23 mouse cellular contexts compared by ENCODE assay signal in genomic region chr9:75789879-75790428, GRCm38 (mm10). TPM values are rescaled to one million over a fixed set of nuclear protein-coding genes. Genes with fewer than 3 reads are reported as not detected.
DNase-seq lines count a peak whose midpoint lies in the region; ATAC-seq and TF ChIP-seq lines count a peak whose summit lies in the region.
"Had no signal": no experiment of that assay in that cellular context is flagged by ENCODE, and none has a peak within 500 bp of the region (broad histone marks: within the 10 kb centered on the region; RNA-seq: fewer than 3 reads in every experiment).

No protein-coding gene starts in this region.

- H3K36me3 ChIP-seq in midbrain, embryonic 11.5 days (ENCODE audit: control insufficient read depth, insufficient read depth, low read length) = no peaks in the 10 kb centered on the region
- H3K36me3 ChIP-seq in midbrain, embryonic 16.5 days (ENCODE audit: control insufficient read depth, insufficient read depth, low read length) = no peaks in the 10 kb centered on the region
- no peaks in the 10 kb centered on the region for H3K36me3 ChIP-seq in neural tube, embryonic 15.5 days
- no peaks in the 10 kb centered on the region for H3K36me3 ChIP-seq in limb, embryonic 10.5 days
- H3K36me3 ChIP-seq in embryonic facial prominence, embryonic 10.5 days (replicated peaks) = no peaks in the 10 kb centered on the region
- H3K36me3 ChIP-seq: embryonic facial prominence, embryonic 15.5 days; hindbrain, embryonic 12.5 days; limb, embryonic 12.5 days had no signal

- TF ChIP-seq POLR2A in cerebellum, adult 2 months (IDR thresholded peaks at IDR 0.05; ENCODE audit: borderline replicate concordance, insufficient read depth, low read length) = no peak

- no peak overlapping the region for H3K9ac ChIP-seq in midbrain, embryonic 11.5 days (ENCODE audit: low read length)
- no peak overlapping the region for H3K9ac ChIP-seq in midbrain, embryonic 16.5 days (ENCODE audit: low read depth, low read length)
- H3K9ac ChIP-seq in neural tube, embryonic 15.5 days (replicated peaks) = no peak overlapping the region
- H3K9ac ChIP-seq: embryonic facial prominence, embryonic 15.5 days; hindbrain, embryonic 12.5 days; limb, embryonic 12.5 days; liver, postnatal 0 days had no signal

- no peaks in the 10 kb centered on the region for H3K27me3 ChIP-seq in cerebellum, adult 2 months (ENCODE audit: control insufficient read depth, insufficient read depth, low read length)
- H3K27me3 ChIP-seq in midbrain, embryonic 11.5 days (ENCODE audit: control insufficient read depth, insufficient read depth, low read length) = no peaks in the 10 kb centered on the region
- H3K27me3 ChIP-seq in midbrain, embryonic 16.5 days (ENCODE audit: control insufficient read depth, insufficient read depth, low read depth, low read length) = no peaks in the 10 kb centered on the region
- H3K27me3 ChIP-seq in neural tube, embryonic 15.5 days (replicated peaks) = no peaks in the 10 kb centered on the region
- no peaks in the 10 kb centered on the region for H3K27me3 ChIP-seq in limb, embryonic 10.5 days (ENCODE audit: low read depth, poor library complexity, severe bottlenecking)
- no peaks in the 10 kb centered on the region for H3K27me3 ChIP-seq in embryonic facial prominence, embryonic 10.5 days (replicated peaks; ENCODE audit: low read depth, poor library complexity, severe bottlenecking)
- H3K27me3 ChIP-seq: embryonic facial prominence, embryonic 15.5 days; hindbrain, embryonic 12.5 days; limb, embryonic 12.5 days had no signal

- 14% methylated on average over 7 of the region's 7 CpGs for WGBS in cerebellum, adult 2 months
- 60% methylated on average over 7 of the region's 7 CpGs for WGBS in midbrain, embryonic 11.5 days
- WGBS in midbrain, embryonic 16.5 days = 58% methylated on average over 7 of the region's 7 CpGs
- whole genome bisulfite sequencing in neural tube, embryonic 15.5 days = 30% methylated on average over 7 of the region's 7 CpGs
- WGBS in limb, embryonic 10.5 days = 66% methylated on average over 7 of the region's 7 CpGs
- 57% methylated on average over 7 of the region's 7 CpGs for WGBS in embryonic facial prominence, embryonic 10.5 days

- no peak overlapping the region for H3K4me3 ChIP-seq in cerebellum, adult 2 months (replicated peaks; ENCODE audit: insufficient read depth, low read depth, low read length)
- H3K4me3 ChIP-seq in midbrain, embryonic 11.5 days (ENCODE audit: low read depth, low read length) = no peak overlapping the region
- H3K4me3 ChIP-seq in midbrain, embryonic 16.5 days (ENCODE audit: low read depth, low read length) = no peak overlapping the region
- no peak overlapping the region for H3K4me3 ChIP-seq in neural tube, embryonic 15.5 days (replicated peaks)
- H3K4me3 ChIP-seq in limb, embryonic 10.5 days = no peak overlapping the region
- H3K4me3 ChIP-seq in embryonic facial prominence, embryonic 10.5 days = no peak overlapping the region
- H3K4me3 ChIP-seq: embryonic facial prominence, embryonic 15.5 days; gastrocnemius, adult 2 months; hindbrain, embryonic 12.5 days; limb, embryonic 12.5 days had no signal

- ATAC-seq in midbrain, embryonic 11.5 days (ENCODE audit: low FRiP score) = no peak
- ATAC-seq in midbrain, embryonic 16.5 days = no peak
- peak; percentile 53; the same call in 1 of the 2 replicates for ATAC-seq in neural tube, embryonic 15.5 days (ENCODE audit: low FRiP score)
- ATAC-seq: forebrain, embryonic 14.5 days; inflammation-experienced regulatory T-cells, adult 6 months; liver, postnatal 0 days; lung, postnatal 0 days had no signal

- no peak for TF ChIP-seq CTCF in cerebellum, adult 2 months (IDR thresholded peaks at IDR 0.05; ENCODE audit: borderline replicate concordance, insufficient read depth, low read depth, low read length)

- H3K4me1 ChIP-seq in cerebellum, adult 2 months (ENCODE audit: control insufficient read depth, insufficient read depth, low read length) = peaks cover 16% of the 10 kb centered on the region
- H3K4me1 ChIP-seq in midbrain, embryonic 11.5 days (ENCODE audit: control insufficient read depth, insufficient read depth, low read length) = no peaks in the 10 kb centered on the region
- no peaks in the 10 kb centered on the region for H3K4me1 ChIP-seq in midbrain, embryonic 16.5 days (ENCODE audit: control insufficient read depth, insufficient read depth, low read length)
- no peaks in the 10 kb centered on the region for H3K4me1 ChIP-seq in neural tube, embryonic 15.5 days
- H3K4me1 ChIP-seq in limb, embryonic 10.5 days = peaks cover 5% of the 10 kb centered on the region; the same call in 1 of the 2 replicates
- H3K4me1 ChIP-seq in embryonic facial prominence, embryonic 10.5 days = 0 out of 2 replicates have a peak, but pooled peaks cover 4% of the 10 kb centered on the region
- H3K4me1 ChIP-seq: embryonic facial prominence, embryonic 15.5 days; hindbrain, embryonic 12.5 days had no signal

- peak; percentile 37 to 62 for DNase-seq in cerebellum, adult 2 months
- DNase-seq in cerebellum, adult 9-10 months = no peak
- DNase-seq in midbrain, embryonic 11.5 days (ENCODE audit: low spot score, missing footprints) = peak; percentile 83
- DNase-seq in adrenal gland, postnatal 25 days = peak; percentile 16
- no peak for DNase-seq in limb, embryonic 10.5 days (ENCODE audit: low spot score)
- DNase-seq in embryonic facial prominence, embryonic 10.5 days (ENCODE audit: low spot score) = no peak
- DNase-seq: gastrocnemius, adult 2 months; kidney, adult 18-20 months; liver, postnatal 0 days; thymus, adult 18-20 months had no signal

- no peaks in the 10 kb centered on the region for H3K9me3 ChIP-seq in midbrain, embryonic 11.5 days (ENCODE audit: control insufficient read depth, low read length)
- H3K9me3 ChIP-seq in midbrain, embryonic 16.5 days (replicated peaks; ENCODE audit: control insufficient read depth, low read length, poor library complexity, severe bottlenecking) = no peaks in the 10 kb centered on the region
- H3K9me3 ChIP-seq in neural tube, embryonic 15.5 days (replicated peaks) = no peaks in the 10 kb centered on the region
- no peaks in the 10 kb centered on the region for H3K9me3 ChIP-seq in limb, embryonic 10.5 days (replicated peaks)
- no peaks in the 10 kb centered on the region for H3K9me3 ChIP-seq in embryonic facial prominence, embryonic 10.5 days
- H3K9me3 ChIP-seq: embryonic facial prominence, embryonic 15.5 days; hindbrain, embryonic 12.5 days; limb, embryonic 12.5 days had no signal

- no peak overlapping the region for H3K4me2 ChIP-seq in midbrain, embryonic 11.5 days
- H3K4me2 ChIP-seq in midbrain, embryonic 16.5 days (ENCODE audit: low read length) = no peak overlapping the region
- H3K4me2 ChIP-seq in neural tube, embryonic 15.5 days = no peak overlapping the region
- H3K4me2 ChIP-seq: embryonic facial prominence, embryonic 15.5 days; hindbrain, embryonic 12.5 days; limb, embryonic 12.5 days; liver, embryonic 11.5 days had no signal

- H3K27ac ChIP-seq in cerebellum, adult 2 months (ENCODE audit: insufficient read depth, low read length) = peak overlapping the region; percentile 37; the same call in 1 of the 2 replicates
- no peak overlapping the region for H3K27ac ChIP-seq in midbrain, embryonic 11.5 days (ENCODE audit: low read depth, low read length)
- no peak overlapping the region for H3K27ac ChIP-seq in midbrain, embryonic 16.5 days (ENCODE audit: low read length)
- no peak overlapping the region for H3K27ac ChIP-seq in neural tube, embryonic 15.5 days (replicated peaks)
- H3K27ac ChIP-seq in limb, embryonic 10.5 days = no peak overlapping the region
- H3K27ac ChIP-seq in embryonic facial prominence, embryonic 10.5 days (replicated peaks) = no peak overlapping the region
- H3K27ac ChIP-seq: embryonic facial prominence, embryonic 15.5 days; gastrocnemius, adult 2 months; hindbrain, embryonic 12.5 days; kidney, postnatal 0 days; limb, embryonic 12.5 days; macrophage had no signal

RNA-seq across cellular contexts. Expression of gene Bmp5, which starts 14.8 kb away (rescaled TPM):
- polyA plus RNA-seq in cerebellum, adult 2 months (2012; rRNA removed) = 8.3 and 8.5 TPM in 2 replicates
- 3.4 and 4.0 TPM in 2 replicates for polyA plus RNA-seq in midbrain, embryonic 11.5 days (2014; fragmentation: Nextera tagmentation; extraction: Ambion mirVana)
- polyA plus RNA-seq in midbrain, embryonic 16.5 days (2015; fragmentation: Nextera tagmentation; extraction: Ambion mirVana) = 2.6 and 3.4 TPM in 2 replicates
- total RNA-seq in adrenal gland, postnatal 25 days (2021) = 3.6 and 4.0 TPM in 2 replicates
- 2.7 and 3.3 TPM in 2 replicates for polyA plus RNA-seq in neural tube, embryonic 15.5 days (2015; fragmentation: Nextera tagmentation; extraction: Ambion mirVana)
- 2.1 and 3.7 TPM in 2 replicates for polyA plus RNA-seq in limb, embryonic 10.5 days (2016; fragmentation: Nextera tagmentation; extraction: Ambion mirVana)
- 3.5 and 4.5 TPM in 2 replicates for polyA plus RNA-seq in embryonic facial prominence, embryonic 10.5 days (2016; fragmentation: Nextera tagmentation; extraction: Ambion mirVana)
- total RNA-seq: monocyte, adult 5-6 weeks; neutrophil, adult 5-6 weeks had no signal
- polyA plus RNA-seq: inflammation-experienced regulatory T-cells, adult 6 months; macrophage had no signal

Comparison
In these comparisons a context has a peak if more than half of its experiments do, and no peak if none do; other contexts are left out.
1. DNase-seq: peak in cerebellum, adult 2 months (2 of 2), midbrain, embryonic 11.5 days (single experiment) and adrenal gland, postnatal 25 days (single experiment); none in cerebellum, adult 9-10 months (single experiment), limb, embryonic 10.5 days (single experiment) and embryonic facial prominence, embryonic 10.5 days (single experiment).